Mouse (Mus musculus): ENCODE results near the gene Plcxd2. TPM values are rescaled to one million over a fixed set of nuclear protein-coding genes. Genes with fewer than 3 reads are reported as not detected.

The Plcxd2 gene
- polyA plus RNA-seq, 1 experiment from 2014 or later: 8.1 TPM

GRCm38 (mm10) chr16:46000976-46001375 lies 9.0 kb downstream of the Plcxd2 start:
- Histone ChIP-seq H3K4me3 (ENCODE audit: low read depth, low read length) (no peak overlapping the region), H3K27me3 (ENCODE audit: control insufficient read depth, insufficient read depth, low read length) (no peaks in the 10 kb centered on the region), H3K4me1 (replicated peaks; ENCODE audit: control insufficient read depth, insufficient read depth, low read length) (no peaks in the 10 kb centered on the region; the same call in 1 of the 2 replicates), H3K9me3 (ENCODE audit: control insufficient read depth, low read length) (no peaks in the 10 kb centered on the region), H3K9ac (ENCODE audit: low read length) (no peak overlapping the region), H3K27ac (ENCODE audit: low read depth, low read length) (no peak overlapping the region), H3K36me3 (ENCODE audit: control insufficient read depth, insufficient read depth, low read length) (no peaks in the 10 kb centered on the region), H3K4me2 (ENCODE audit: low read depth, low read length, severe bottlenecking) (no peak overlapping the region)
- WGBS: 84% methylated on average over 3 of the region's 3 CpGs
- no peak for DNase-seq (ENCODE audit: low spot score)
- no peak for ATAC-seq (replicated peaks; ENCODE audit: low FRiP score)

GRCm38 (mm10) chr16:45999374-46000191 lies 10.4 kb downstream of the Plcxd2 start:
- Histone ChIP-seq H3K9me3 (ENCODE audit: control insufficient read depth, low read length) (no peaks in the 10 kb centered on the region), H3K9ac (ENCODE audit: low read length) (no peak overlapping the region), H3K36me3 (ENCODE audit: control insufficient read depth, insufficient read depth, low read length) (no peaks in the 10 kb centered on the region), H3K27ac (ENCODE audit: low read depth, low read length) (no peak overlapping the region), H3K4me2 (ENCODE audit: low read depth, low read length, severe bottlenecking) (no peak overlapping the region), H3K4me1 (replicated peaks; ENCODE audit: control insufficient read depth, insufficient read depth, low read length) (no peaks in the 10 kb centered on the region; the same call in 1 of the 2 replicates), H3K27me3 (ENCODE audit: control insufficient read depth, insufficient read depth, low read length) (no peaks in the 10 kb centered on the region), H3K4me3 (ENCODE audit: low read depth, low read length) (no peak overlapping the region)
- peak; percentile 51 for DNase-seq (ENCODE audit: low spot score)
- 52% methylated on average over 10 of the region's 10 CpGs for WGBS
- ATAC-seq (replicated peaks; ENCODE audit: low FRiP score): peak; percentile 89

- WGBS: 85% methylated on average over 7 of the region's 7 CpGs
- no peak overlapping the region for H3K4me3 ChIP-seq (ENCODE audit: low read depth, low read length)
- ATAC-seq (replicated peaks; ENCODE audit: low FRiP score) (no peak), DNase-seq (ENCODE audit: low spot score) (no peak)
- no peak overlapping the region for H3K27ac ChIP-seq (ENCODE audit: low read depth, low read length)
- H3K27me3 ChIP-seq (ENCODE audit: control insufficient read depth, insufficient read depth, low read length): no peaks in the 10 kb centered on the region
- no peaks in the 10 kb centered on the region; the same call in 1 of the 2 replicates for H3K4me1 ChIP-seq (replicated peaks; ENCODE audit: control insufficient read depth, insufficient read depth, low read length)
- no peaks in the 10 kb centered on the region for H3K36me3 ChIP-seq (ENCODE audit: control insufficient read depth, insufficient read depth, low read length)
- no peaks in the 10 kb centered on the region for H3K9me3 ChIP-seq (ENCODE audit: control insufficient read depth, low read length)
- H3K4me2 ChIP-seq (ENCODE audit: low read depth, low read length, severe bottlenecking): no peak overlapping the region
- no peak overlapping the region for H3K9ac ChIP-seq (ENCODE audit: low read length)
These were observed 11.8 kb downstream of the Plcxd2 start for GRCm38 (mm10) chr16:45998231-45998630.

DNA sequence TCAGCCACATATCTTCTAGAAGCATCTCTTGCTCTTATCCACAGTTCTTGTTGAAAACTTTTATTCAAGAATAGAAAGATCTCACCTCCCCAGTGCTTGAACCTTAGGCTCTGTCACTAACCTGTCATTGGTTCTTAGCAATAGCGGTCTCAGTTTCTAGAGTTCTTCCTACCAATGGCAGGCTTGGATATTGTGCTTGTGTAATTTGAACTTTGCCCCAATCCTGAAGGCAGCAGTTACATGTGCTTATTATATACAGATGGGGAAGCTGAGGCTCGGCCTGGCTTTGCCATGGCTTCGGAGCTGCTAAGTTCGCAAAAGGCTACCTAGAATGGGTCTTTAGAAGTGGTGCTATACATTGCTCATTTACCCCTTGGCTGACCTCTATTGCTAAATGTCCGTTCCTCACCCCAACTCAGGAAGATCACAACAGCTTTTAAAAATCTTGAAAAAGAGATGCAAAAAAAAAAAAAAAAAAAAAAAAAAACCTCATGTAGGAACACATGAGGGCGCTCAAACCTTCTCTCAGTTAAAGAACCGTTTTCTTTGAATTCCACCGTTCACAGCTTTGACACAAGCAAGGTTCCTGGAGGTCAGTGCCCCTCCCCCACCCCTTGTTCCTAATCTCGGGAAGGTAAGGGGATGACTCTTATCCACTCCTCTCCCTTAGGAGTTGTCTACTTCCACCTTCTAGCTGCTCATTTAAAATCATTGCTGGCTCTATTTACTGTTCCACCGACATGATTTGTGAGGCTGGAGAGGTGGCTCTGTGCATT lies 18.9 kb downstream of the Plcxd2 start:
- H3K4me2 ChIP-seq (ENCODE audit: low read depth, low read length, severe bottlenecking): no peak overlapping the region
- WGBS: 50% methylated on average over 10 of the region's 10 CpGs
- H3K27me3 ChIP-seq (ENCODE audit: control insufficient read depth, insufficient read depth, low read length): no peaks in the 10 kb centered on the region
- H3K36me3 ChIP-seq (ENCODE audit: control insufficient read depth, insufficient read depth, low read length): no peaks in the 10 kb centered on the region
- no peaks in the 10 kb centered on the region for H3K9me3 ChIP-seq (ENCODE audit: control insufficient read depth, low read length)
- no peak for DNase-seq (ENCODE audit: low spot score)
- no peak overlapping the region for H3K27ac ChIP-seq (ENCODE audit: low read depth, low read length)
- H3K9ac ChIP-seq (ENCODE audit: low read length): no peak overlapping the region
- no peak for ATAC-seq (replicated peaks; ENCODE audit: low FRiP score)
- H3K4me1 ChIP-seq (replicated peaks; ENCODE audit: control insufficient read depth, insufficient read depth, low read length): peaks cover 4% of the 10 kb centered on the region; the same call in 1 of the 2 replicates
- H3K4me3 ChIP-seq (ENCODE audit: low read depth, low read length): no peak overlapping the region

DNA sequence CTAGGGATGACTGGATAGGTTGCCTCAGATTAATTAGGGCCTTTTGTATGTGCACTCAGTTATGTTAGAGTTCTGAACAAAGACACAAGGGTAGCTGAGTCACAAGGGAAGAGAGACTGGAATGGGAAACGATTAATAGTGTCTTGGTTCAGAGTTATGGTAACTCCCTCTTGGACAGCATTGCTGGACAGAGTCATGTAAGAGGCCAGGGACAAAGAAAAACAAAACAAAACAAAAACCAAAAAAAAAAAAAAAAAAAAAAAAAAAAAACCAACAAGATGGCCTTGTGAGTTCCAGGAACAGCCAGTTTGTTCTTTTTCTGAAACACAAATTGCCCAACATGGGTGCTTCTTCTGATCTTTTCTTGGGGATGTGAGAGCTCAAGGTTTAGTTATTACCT lies 23.8 kb downstream of the Plcxd2 start:
- Histone ChIP-seq H3K36me3 (ENCODE audit: control insufficient read depth, insufficient read depth, low read length) (no peaks in the 10 kb centered on the region), H3K4me2 (ENCODE audit: low read depth, low read length, severe bottlenecking) (no peak overlapping the region), H3K9ac (ENCODE audit: low read length) (no peak overlapping the region), H3K9me3 (ENCODE audit: control insufficient read depth, low read length) (no peaks in the 10 kb centered on the region), H3K27me3 (ENCODE audit: control insufficient read depth, insufficient read depth, low read length) (no peaks in the 10 kb centered on the region), H3K4me3 (ENCODE audit: low read depth, low read length) (no peak overlapping the region), H3K27ac (ENCODE audit: low read depth, low read length) (no peak overlapping the region), H3K4me1 (replicated peaks; ENCODE audit: control insufficient read depth, insufficient read depth, low read length) (no peaks in the 10 kb centered on the region)
- WGBS: 46% methylated on average over 1 of the region's 1 CpGs
- ATAC-seq (replicated peaks; ENCODE audit: low FRiP score) (no peak), DNase-seq (ENCODE audit: low spot score) (no peak)

GRCm38 (mm10) chr16:45984610-45985606 lies 25.1 kb downstream of the Plcxd2 start:
- Histone ChIP-seq H3K9me3 (ENCODE audit: control insufficient read depth, low read length) (no peaks in the 10 kb centered on the region), H3K9ac (ENCODE audit: low read length) (no peak overlapping the region), H3K4me1 (replicated peaks; ENCODE audit: control insufficient read depth, insufficient read depth, low read length) (no peaks in the 10 kb centered on the region), H3K4me3 (ENCODE audit: low read depth, low read length) (no peak overlapping the region), H3K27ac (ENCODE audit: low read depth, low read length) (no peak overlapping the region), H3K36me3 (ENCODE audit: control insufficient read depth, insufficient read depth, low read length) (no peaks in the 10 kb centered on the region), H3K4me2 (ENCODE audit: low read depth, low read length, severe bottlenecking) (no peak overlapping the region), H3K27me3 (ENCODE audit: control insufficient read depth, insufficient read depth, low read length) (no peaks in the 10 kb centered on the region)
- ATAC-seq (replicated peaks; ENCODE audit: low FRiP score): no peak
- DNase-seq (ENCODE audit: low spot score): no peak
- WGBS: 86% methylated on average over 4 of the region's 4 CpGs

DNA sequence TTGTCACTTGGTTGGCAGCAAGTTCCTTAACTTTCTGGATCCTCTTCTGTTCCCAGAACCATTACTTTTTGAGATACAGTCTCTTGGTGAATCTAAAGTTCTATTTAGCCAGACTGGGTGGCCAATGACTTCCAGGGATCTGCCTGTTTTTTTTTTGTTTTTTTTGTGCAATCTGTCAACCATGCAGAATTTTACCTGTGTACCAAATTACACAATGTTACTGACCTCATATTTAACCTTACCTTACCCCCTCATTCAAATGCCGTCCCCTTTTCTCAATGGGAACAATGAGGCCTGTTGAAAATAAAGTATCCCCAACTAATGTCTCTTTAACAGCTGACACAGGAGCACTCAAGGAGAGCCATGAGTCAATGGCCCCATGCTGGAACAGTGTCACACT lies 33.8 kb downstream of the Plcxd2 start:
- Histone ChIP-seq H3K4me1 (replicated peaks; ENCODE audit: control insufficient read depth, insufficient read depth, low read length) (no peaks in the 10 kb centered on the region), H3K27me3 (ENCODE audit: control insufficient read depth, insufficient read depth, low read length) (no peaks in the 10 kb centered on the region), H3K4me3 (ENCODE audit: low read depth, low read length) (no peak overlapping the region), H3K36me3 (ENCODE audit: control insufficient read depth, insufficient read depth, low read length) (no peaks in the 10 kb centered on the region), H3K9me3 (ENCODE audit: control insufficient read depth, low read length) (no peaks in the 10 kb centered on the region), H3K4me2 (ENCODE audit: low read depth, low read length, severe bottlenecking) (no peak overlapping the region), H3K9ac (ENCODE audit: low read length) (no peak overlapping the region), H3K27ac (ENCODE audit: low read depth, low read length) (no peak overlapping the region)
- WGBS: 90% methylated on average over 1 of the region's 1 CpGs
- ATAC-seq (replicated peaks; ENCODE audit: low FRiP score) (no peak), DNase-seq (ENCODE audit: low spot score) (no peak)
